ENCODE assay signal across 9 mouse cellular contexts in genomic region chr2:21909481-21909966, GRCm38 (mm10).
DNase-seq lines count a peak whose midpoint lies in the region; ATAC-seq and TF ChIP-seq lines count a peak whose summit lies in the region.
"Had no signal": no experiment of that assay in that cellular context is flagged by ENCODE, and none has a peak within 500 bp of the region (broad histone marks: within the 10 kb centered on the region; RNA-seq: fewer than 3 reads in every experiment).

No protein-coding gene starts in this region.

- WGBS in intestine, postnatal 0 days = 7% methylated on average over 7 of the region's 7 CpGs
- 23% methylated on average over 7 of the region's 7 CpGs for WGBS in midbrain, embryonic 11.5 days
- 5% methylated on average over 7 of the region's 7 CpGs for WGBS in stomach, postnatal 0 days

- TF ChIP-seq CTCF in intestine, postnatal 0 days (IDR thresholded peaks at IDR 0.05; ENCODE audit: low read depth) = peak; percentile 93
- TF ChIP-seq CTCF in stomach, postnatal 0 days (IDR thresholded peaks at IDR 0.05; ENCODE audit: low read depth) = peak; percentile 92

- peak overlapping the region; percentile 20; the same call in 1 of the 2 replicates for H3K4me3 ChIP-seq in intestine, postnatal 0 days (ENCODE audit: low read depth, low read length)
- no peak overlapping the region for H3K4me3 ChIP-seq in midbrain, embryonic 11.5 days (ENCODE audit: low read depth, low read length)
- H3K4me3 ChIP-seq in stomach, postnatal 0 days (ENCODE audit: low read depth, low read length) = peak overlapping the region; percentile 28; the same call in 1 of the 2 replicates
- H3K4me3 ChIP-seq: erythroblast, embryonic 14.5 days had no signal

- no peak overlapping the region for H3K27ac ChIP-seq in intestine, postnatal 0 days (ENCODE audit: low read depth, low read length)
- H3K27ac ChIP-seq in midbrain, embryonic 11.5 days (ENCODE audit: low read depth, low read length) = no peak overlapping the region
- H3K27ac ChIP-seq in stomach, postnatal 0 days (replicated peaks) = no peak overlapping the region

- no peaks in the 10 kb centered on the region for H3K27me3 ChIP-seq in intestine, postnatal 0 days (replicated peaks; ENCODE audit: control insufficient read depth, insufficient read depth, low read length)
- H3K27me3 ChIP-seq in midbrain, embryonic 11.5 days (ENCODE audit: control insufficient read depth, insufficient read depth, low read length) = no peaks in the 10 kb centered on the region
- no peaks in the 10 kb centered on the region for H3K27me3 ChIP-seq in stomach, postnatal 0 days (ENCODE audit: control insufficient read depth, insufficient read depth, low read length)

- intact Hi-C loops in left cerebral cortex, postnatal 25 days (cut with DNase I) = loop anchor here (1.0 to 5.0 kb wide), 3 partner anchors 292 to 628 kb away; no protein-coding TSS in a partner anchor

- no peak overlapping the region for H3K9ac ChIP-seq in intestine, postnatal 0 days (ENCODE audit: low read depth, low read length)
- no peak overlapping the region for H3K9ac ChIP-seq in midbrain, embryonic 11.5 days (ENCODE audit: low read length)
- no peak overlapping the region for H3K9ac ChIP-seq in stomach, postnatal 0 days (ENCODE audit: low read length)

- H3K36me3 ChIP-seq in intestine, postnatal 0 days (ENCODE audit: control insufficient read depth, insufficient read depth) = no peaks in the 10 kb centered on the region
- H3K36me3 ChIP-seq in midbrain, embryonic 11.5 days (ENCODE audit: control insufficient read depth, insufficient read depth, low read length) = no peaks in the 10 kb centered on the region
- H3K36me3 ChIP-seq in stomach, postnatal 0 days (ENCODE audit: control insufficient read depth, insufficient read depth, low read length) = no peaks in the 10 kb centered on the region

- no peak for ATAC-seq in intestine, postnatal 0 days
- peak; percentile 68 for ATAC-seq in midbrain, embryonic 11.5 days (ENCODE audit: low FRiP score)
- ATAC-seq in stomach, postnatal 0 days (ENCODE audit: low FRiP score, low TSS enrichment) = no peak; the same call in 1 of the 2 replicates

- peak; percentile 68 for DNase-seq in 416B (ENCODE audit: low read depth)
- DNase-seq in adrenal gland, adult 2 months = peak; percentile 64
- DNase-seq in embryo, embryonic 11 days = peak; percentile 86
- peak; percentile 36 to 77 for DNase-seq in gastrocnemius, postnatal 4 days (ENCODE audit: low spot score in 2 of 2)
- peak; percentile 82 to 88 for DNase-seq in left cerebral cortex, postnatal 25 days (ENCODE audit: low spot score in 2 of 2)
- DNase-seq in midbrain, embryonic 11.5 days (ENCODE audit: low spot score, missing footprints) = peak; percentile 95
- DNase-seq in stomach, postnatal 0 days (ENCODE audit: low spot score) = peak; percentile 62

- H3K4me2 ChIP-seq in intestine, postnatal 0 days (replicated peaks; ENCODE audit: low read depth) = peak overlapping the region; percentile 41; the same call in 1 of the 2 replicates
- no peak overlapping the region for H3K4me2 ChIP-seq in midbrain, embryonic 11.5 days
- peak overlapping the region; percentile 45 for H3K4me2 ChIP-seq in stomach, postnatal 0 days (replicated peaks; ENCODE audit: low read depth)

- H3K4me1 ChIP-seq in intestine, postnatal 0 days (replicated peaks; ENCODE audit: control insufficient read depth, insufficient read depth, low read length) = no peaks in the 10 kb centered on the region
- no peaks in the 10 kb centered on the region for H3K4me1 ChIP-seq in midbrain, embryonic 11.5 days (ENCODE audit: control insufficient read depth, insufficient read depth, low read length)
- no peaks in the 10 kb centered on the region for H3K4me1 ChIP-seq in stomach, postnatal 0 days (replicated peaks; ENCODE audit: control insufficient read depth, insufficient read depth)

- H3K9me3 ChIP-seq in intestine, postnatal 0 days (ENCODE audit: control insufficient read depth) = no peaks in the 10 kb centered on the region
- no peaks in the 10 kb centered on the region for H3K9me3 ChIP-seq in midbrain, embryonic 11.5 days (ENCODE audit: control insufficient read depth, low read length)
- H3K9me3 ChIP-seq in stomach, postnatal 0 days (ENCODE audit: control insufficient read depth, low read length) = no peaks in the 10 kb centered on the region

- TF ChIP-seq EP300 in stomach, postnatal 0 days (optimal IDR thresholded peaks at IDR 0.05) = no peak
